Mouse (Mus musculus): ENCODE data around the gene Deup1. TPM values are rescaled to one million over a fixed set of nuclear protein-coding genes. Genes with fewer than 3 reads are reported as not detected.
A peak's percentile ranks its signal among the peaks of the same experiment; 100 is the strongest.

Gene Deup1
- polyA plus RNA-seq, 1 experiment from 2014 or later, result 0.75 TPM

GRCm38 (mm10) chr9:15600859-15601540 is 26.7 kb downstream of the Deup1 start:
- no peak for DNase-seq
- Histone ChIP-seq H3K9me3 (ENCODE audit: control insufficient read depth, low read length) (no peaks in the 10 kb centered on the region), H3K27me3 (ENCODE audit: control insufficient read depth, insufficient read depth, low read length) (no peaks in the 10 kb centered on the region), H3K4me2 (ENCODE audit: low read length) (no peak overlapping the region), H3K4me1 (ENCODE audit: control insufficient read depth, insufficient read depth, low read length) (no peaks in the 10 kb centered on the region), H3K9ac (replicated peaks; ENCODE audit: low read length) (no peak overlapping the region), H3K27ac (replicated peaks; ENCODE audit: low read depth, low read length) (no peak overlapping the region), H3K4me3 (replicated peaks; ENCODE audit: low read depth, low read length) (no peak overlapping the region), H3K36me3 (ENCODE audit: control insufficient read depth, insufficient read depth, low read length) (no peaks in the 10 kb centered on the region)
- no peak for ATAC-seq (ENCODE audit: low FRiP score, low TSS enrichment)
- 76% methylated on average over 5 of the region's 5 CpGs for WGBS

- H3K27ac ChIP-seq (replicated peaks; ENCODE audit: low read depth, low read length), result no peak overlapping the region
- peak; percentile 22 for DNase-seq
- WGBS, result 74% methylated on average over 6 of the region's 6 CpGs
Observed at GRCm38 (mm10) chr9:15600156-15600858, 27.4 kb downstream of the Deup1 start.

GRCm38 (mm10) chr9:15596598-15596997 is 31.1 kb downstream of the Deup1 start:
- no peak overlapping the region for H3K27ac ChIP-seq (replicated peaks; ENCODE audit: low read depth, low read length)
- no peak overlapping the region for H3K4me3 ChIP-seq (replicated peaks; ENCODE audit: low read depth, low read length)
- H3K9ac ChIP-seq (replicated peaks; ENCODE audit: low read length), result no peak overlapping the region
- no peaks in the 10 kb centered on the region for H3K27me3 ChIP-seq (ENCODE audit: control insufficient read depth, insufficient read depth, low read length)
- no peaks in the 10 kb centered on the region for H3K36me3 ChIP-seq (ENCODE audit: control insufficient read depth, insufficient read depth, low read length)
- ATAC-seq (ENCODE audit: low FRiP score, low TSS enrichment), result no peak
- H3K9me3 ChIP-seq (ENCODE audit: control insufficient read depth, low read length), result no peaks in the 10 kb centered on the region
- H3K4me1 ChIP-seq (ENCODE audit: control insufficient read depth, insufficient read depth, low read length), result no peaks in the 10 kb centered on the region
- no peak overlapping the region for H3K4me2 ChIP-seq (ENCODE audit: low read length)
- no peak for DNase-seq
- 80% methylated on average over 4 of the region's 4 CpGs for WGBS

More at GRCm38 (mm10) chr9:15600156-15600858, 27.4 kb downstream of the Deup1 start:
- H3K36me3 ChIP-seq (ENCODE audit: control insufficient read depth, insufficient read depth, low read length), result no peaks in the 10 kb centered on the region
- ATAC-seq (ENCODE audit: low FRiP score, low TSS enrichment), result no peak
- no peak overlapping the region for H3K4me2 ChIP-seq (ENCODE audit: low read length)
- no peaks in the 10 kb centered on the region for H3K4me1 ChIP-seq (ENCODE audit: control insufficient read depth, insufficient read depth, low read length)
- no peaks in the 10 kb centered on the region for H3K9me3 ChIP-seq (ENCODE audit: control insufficient read depth, low read length)
- no peak overlapping the region for H3K9ac ChIP-seq (replicated peaks; ENCODE audit: low read length)
- H3K4me3 ChIP-seq (replicated peaks; ENCODE audit: low read depth, low read length), result no peak overlapping the region
- H3K27me3 ChIP-seq (ENCODE audit: control insufficient read depth, insufficient read depth, low read length), result no peaks in the 10 kb centered on the region

GRCm38 (mm10) chr9:15594148-15594547 is 33.6 kb downstream of the Deup1 start:
- no peaks in the 10 kb centered on the region for H3K4me1 ChIP-seq (ENCODE audit: control insufficient read depth, insufficient read depth, low read length)
- ATAC-seq (ENCODE audit: low FRiP score, low TSS enrichment), result no peak
- WGBS, result 87% methylated on average over 4 of the region's 4 CpGs

GRCm38 (mm10) chr9:15587157-15587854 is 40.4 kb downstream of the Deup1 start:
- Histone ChIP-seq H3K27me3 (ENCODE audit: control insufficient read depth, insufficient read depth, low read length) (no peaks in the 10 kb centered on the region), H3K9ac (replicated peaks; ENCODE audit: low read length) (no peak overlapping the region), H3K27ac (replicated peaks; ENCODE audit: low read depth, low read length) (no peak overlapping the region), H3K36me3 (ENCODE audit: control insufficient read depth, insufficient read depth, low read length) (no peaks in the 10 kb centered on the region), H3K9me3 (ENCODE audit: control insufficient read depth, low read length) (no peaks in the 10 kb centered on the region), H3K4me1 (ENCODE audit: control insufficient read depth, insufficient read depth, low read length) (no peaks in the 10 kb centered on the region), H3K4me2 (ENCODE audit: low read length) (no peak overlapping the region), H3K4me3 (replicated peaks; ENCODE audit: low read depth, low read length) (no peak overlapping the region)
- WGBS, result 76% methylated on average over 6 of the region's 6 CpGs
- DNase-seq (no peak), ATAC-seq (ENCODE audit: low FRiP score, low TSS enrichment) (no peak)

More at GRCm38 (mm10) chr9:15594148-15594547, 33.6 kb downstream of the Deup1 start:
- Histone ChIP-seq H3K36me3 (ENCODE audit: control insufficient read depth, insufficient read depth, low read length) (no peaks in the 10 kb centered on the region), H3K4me2 (ENCODE audit: low read length) (no peak overlapping the region), H3K4me3 (replicated peaks; ENCODE audit: low read depth, low read length) (no peak overlapping the region), H3K27me3 (ENCODE audit: control insufficient read depth, insufficient read depth, low read length) (no peaks in the 10 kb centered on the region), H3K27ac (replicated peaks; ENCODE audit: low read depth, low read length) (no peak overlapping the region), H3K9ac (replicated peaks; ENCODE audit: low read length) (no peak overlapping the region), H3K9me3 (ENCODE audit: control insufficient read depth, low read length) (no peaks in the 10 kb centered on the region)
- DNase-seq, result no peak

GRCm38 (mm10) chr9:15585956-15586355 is 41.8 kb downstream of the Deup1 start:
- Histone ChIP-seq H3K27me3 (ENCODE audit: control insufficient read depth, insufficient read depth, low read length) (no peaks in the 10 kb centered on the region), H3K4me2 (ENCODE audit: low read length) (no peak overlapping the region), H3K4me3 (replicated peaks; ENCODE audit: low read depth, low read length) (no peak overlapping the region), H3K27ac (replicated peaks; ENCODE audit: low read depth, low read length) (no peak overlapping the region), H3K36me3 (ENCODE audit: control insufficient read depth, insufficient read depth, low read length) (no peaks in the 10 kb centered on the region), H3K9ac (replicated peaks; ENCODE audit: low read length) (no peak overlapping the region), H3K4me1 (ENCODE audit: control insufficient read depth, insufficient read depth, low read length) (no peaks in the 10 kb centered on the region), H3K9me3 (ENCODE audit: control insufficient read depth, low read length) (no peaks in the 10 kb centered on the region)
- DNase-seq (no peak), ATAC-seq (ENCODE audit: low FRiP score, low TSS enrichment) (no peak)
- WGBS, result 89% methylated on average over 1 of the region's 1 CpGs

GRCm38 (mm10) chr9:15584209-15584608 is 43.5 kb downstream of the Deup1 start:
- Histone ChIP-seq H3K4me3 (replicated peaks; ENCODE audit: low read depth, low read length) (no peak overlapping the region), H3K27me3 (ENCODE audit: control insufficient read depth, insufficient read depth, low read length) (no peaks in the 10 kb centered on the region), H3K9me3 (ENCODE audit: control insufficient read depth, low read length) (no peaks in the 10 kb centered on the region), H3K4me2 (ENCODE audit: low read length) (no peak overlapping the region), H3K9ac (replicated peaks; ENCODE audit: low read length) (no peak overlapping the region), H3K27ac (replicated peaks; ENCODE audit: low read depth, low read length) (no peak overlapping the region), H3K36me3 (ENCODE audit: control insufficient read depth, insufficient read depth, low read length) (no peaks in the 10 kb centered on the region), H3K4me1 (ENCODE audit: control insufficient read depth, insufficient read depth, low read length) (no peaks in the 10 kb centered on the region)
- DNase-seq, result no peak
- ATAC-seq (ENCODE audit: low FRiP score, low TSS enrichment), result no peak
- WGBS, result 86% methylated on average over 9 of the region's 9 CpGs

- Histone ChIP-seq H3K27ac (replicated peaks; ENCODE audit: low read depth, low read length) (no peak overlapping the region), H3K4me2 (ENCODE audit: low read length) (no peak overlapping the region), H3K9ac (replicated peaks; ENCODE audit: low read length) (no peak overlapping the region), H3K36me3 (ENCODE audit: control insufficient read depth, insufficient read depth, low read length) (no peaks in the 10 kb centered on the region), H3K27me3 (ENCODE audit: control insufficient read depth, insufficient read depth, low read length) (no peaks in the 10 kb centered on the region), H3K4me1 (ENCODE audit: control insufficient read depth, insufficient read depth, low read length) (no peaks in the 10 kb centered on the region), H3K4me3 (replicated peaks; ENCODE audit: low read depth, low read length) (no peak overlapping the region), H3K9me3 (ENCODE audit: control insufficient read depth, low read length) (no peaks in the 10 kb centered on the region)
- no peak for ATAC-seq (ENCODE audit: low FRiP score, low TSS enrichment)
- DNase-seq, result no peak
- 97% methylated on average over 5 of the region's 5 CpGs for WGBS
Observed at GRCm38 (mm10) chr9:15582026-15582425, 45.7 kb downstream of the Deup1 start.

Data from midbrain, embryonic 14.5 days (tissue).